Mouse (Mus musculus) colon, adult 2 months (tissue): ENCODE data around the gene Letm1. TPM values are rescaled to one million over a fixed set of nuclear protein-coding genes. Genes with fewer than 3 reads are reported as not detected.

Source experiments
- polyA plus RNA-seq: library from polyadenylated mRNA; depleted of rRNA; stranded (reverse); fragments of >200 nt; gene quantifications from 2 replicates; pipeline ENCODE4 v1.2.3, GENCODE M21; 2012; rRNA removed

The Letm1 gene
- polyA plus RNA-seq, result 104 and 116 TPM in 2 replicates

DNA sequence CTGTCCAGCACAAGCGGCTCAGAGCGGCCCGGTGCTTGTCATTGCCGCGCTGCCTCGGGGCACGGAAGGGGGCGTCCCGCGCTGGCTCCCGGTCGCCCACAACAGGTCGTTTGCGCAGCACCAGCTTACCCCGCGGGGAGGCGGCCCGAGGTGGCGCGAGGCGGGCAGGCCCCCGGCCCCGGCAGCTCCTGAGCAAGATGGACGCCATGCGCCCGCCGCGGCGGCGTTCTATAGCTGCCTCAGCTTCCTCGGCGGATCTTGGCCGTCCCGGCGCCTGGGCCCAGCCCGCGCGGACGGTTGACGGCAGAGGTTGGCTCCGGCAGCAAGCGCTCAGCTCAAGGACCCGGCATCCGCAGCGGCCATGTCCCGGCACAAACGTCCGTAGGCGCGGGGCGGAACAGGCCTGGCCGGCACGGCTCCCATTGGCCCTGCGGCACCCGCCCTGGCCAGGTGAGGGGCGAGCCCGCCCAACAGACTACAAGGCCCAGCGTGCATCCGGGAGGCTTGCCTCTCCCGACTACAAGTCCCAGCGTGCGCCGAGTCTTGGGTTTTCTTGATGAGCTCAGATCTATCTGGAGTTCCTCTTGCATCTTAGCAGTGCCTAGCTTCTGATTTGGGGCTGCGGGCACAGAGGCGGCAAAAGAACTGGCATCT, at the start of gene Letm1:
Gene Letm1, minus strand, starts transcription at position 473 of the 654 bp plus-strand sequence.

GRCm38 (mm10) chr5:33819876-33820732, 37.5 kb upstream of the Letm1 start, which contains the start of gene Nsd2:
Nsd2 (plus strand) TSS chr5:33820725.

DNA sequence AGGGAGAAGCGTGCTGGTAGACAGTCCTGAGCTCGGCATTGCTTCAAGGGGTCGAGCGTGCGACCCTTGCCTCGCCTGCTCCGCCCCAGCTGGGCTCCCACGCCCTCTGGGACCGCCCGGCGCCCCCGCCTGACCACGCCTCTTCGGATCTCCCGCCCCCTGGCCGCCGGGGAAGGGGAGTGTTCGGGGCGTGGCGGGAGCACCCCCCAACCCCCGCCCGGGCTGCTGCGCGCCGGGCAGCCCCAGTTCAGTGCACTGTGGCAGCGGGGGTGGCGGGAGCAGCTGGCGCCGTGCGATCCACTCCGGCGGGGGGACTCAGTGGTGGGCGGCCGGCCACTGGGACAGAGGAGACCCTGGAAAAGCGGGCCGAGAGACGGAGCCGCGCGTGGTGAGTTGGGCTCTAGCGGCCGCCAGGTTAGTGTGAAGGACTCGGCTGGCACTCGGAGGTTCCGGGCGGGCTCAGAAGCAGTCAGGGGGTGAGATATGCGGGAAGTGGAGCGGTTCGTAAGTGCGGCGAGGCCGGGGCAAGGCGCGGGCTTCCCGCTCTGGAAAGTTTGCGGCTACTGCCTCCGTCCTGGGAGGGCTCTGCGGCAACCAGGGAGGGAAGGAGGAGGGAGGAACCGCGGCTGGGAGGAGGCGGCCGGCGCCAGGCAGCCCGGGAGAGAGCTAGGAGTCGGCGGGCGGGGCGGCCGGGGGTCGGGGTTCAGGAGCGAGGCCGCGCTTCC, 60.9 kb downstream of the Letm1 start, which contains the start of gene Fgfr3:
Gene Fgfr3, plus strand, starts transcription at position 134 of the 725 bp plus-strand sequence.

Other genes starting within 250 kb of the Letm1 start
- gene Fam53a, start 153.2 kb downstream of the Letm1 start, polyA plus RNA-seq, result 43.9 and 47.4 TPM in 2 replicates
- gene Gm9903, start 152.9 kb downstream of the Letm1 start, polyA plus RNA-seq, result 0.47 and 0.55 TPM in 2 replicates
- 27.1 and 29.8 TPM in 2 replicates for gene Slbp, start 130.2 kb downstream of the Letm1 start, polyA plus RNA-seq
- gene Tacc3, start 124.7 kb downstream of the Letm1 start, polyA plus RNA-seq, result 8.7 and 11.4 TPM in 2 replicates
- gene Tmem129, start 124.4 kb downstream of the Letm1 start, polyA plus RNA-seq, result 58.0 and 69.6 TPM in 2 replicates
- gene Fgfr3, start 61.1 kb downstream of the Letm1 start, polyA plus RNA-seq, result 84.1 and 96.1 TPM in 2 replicates
- 6.8 and 9.7 TPM in 2 replicates for gene Nsd2, start 37.9 kb upstream of the Letm1 start, polyA plus RNA-seq
- 36.9 and 37.6 TPM in 2 replicates for gene Nelfa, start 153.6 kb upstream of the Letm1 start, polyA plus RNA-seq
- 13.1 and 18.8 TPM in 2 replicates for gene Gm1673, start 200.6 kb upstream of the Letm1 start, polyA plus RNA-seq
- gene Nat8l, start 213.2 kb upstream of the Letm1 start, polyA plus RNA-seq, result 1.4 and 1.9 TPM in 2 replicates